Mouse (Mus musculus): Measurements from ENCODE around the gene Hnrnpdl. TPM values are rescaled to one million over a fixed set of nuclear protein-coding genes. Genes with fewer than 3 reads are reported as not detected.

The Hnrnpdl gene
- total RNA-seq, 2 experiments from 2014 or later: 60.2 to 70.6 TPM

GRCm38 (mm10) chr5:100007040-100007375 lies 32.5 kb downstream of the Hnrnpdl start:
- DNase-seq: no peak
- intact Hi-C loops (cut with DNase I): no loop called here

- no peak for DNase-seq
- intact Hi-C loops (cut with DNase I): no loop called here
These were observed 33.0 kb downstream of the Hnrnpdl start for GRCm38 (mm10) chr5:100006324-100007039.

GRCm38 (mm10) chr5:100005896-100006295 lies 33.6 kb downstream of the Hnrnpdl start:
- DNase-seq: no peak
- intact Hi-C loops (cut with DNase I): no loop called here

- intact Hi-C loops (cut with DNase I): no loop called here
- DNase-seq: no peak
These were observed 34.0 kb downstream of the Hnrnpdl start for GRCm38 (mm10) chr5:100005431-100005830.

GRCm38 (mm10) chr5:100003895-100004294 lies 35.6 kb downstream of the Hnrnpdl start:
- intact Hi-C loops (cut with DNase I): no loop called here
- no peak for DNase-seq

GRCm38 (mm10) chr5:100000500-100000899 lies 39.0 kb downstream of the Hnrnpdl start:
- DNase-seq: no peak
- intact Hi-C loops (cut with DNase I): no loop called here

GRCm38 (mm10) chr5:100000048-100000447 lies 39.4 kb downstream of the Hnrnpdl start:
- DNase-seq: no peak
- intact Hi-C loops (cut with DNase I): no loop called here

- intact Hi-C loops (cut with DNase I): no loop called here
- DNase-seq: no peak
These were observed 44.8 kb downstream of the Hnrnpdl start for GRCm38 (mm10) chr5:99994680-99995079.

GRCm38 (mm10) chr5:99994166-99994565 lies 45.3 kb downstream of the Hnrnpdl start:
- intact Hi-C loops (cut with DNase I): no loop called here

More at GRCm38 (mm10) chr5:99994166-99994565, 45.3 kb downstream of the Hnrnpdl start:
- DNase-seq: no peak

Other genes starting within 250 kb of the Hnrnpdl start
- gene Vamp9, start 133.4 kb downstream of the Hnrnpdl start, total RNA-seq (2021): not detected
- 10 to 100 TPM; 69.5 to 86.9 TPM for gene Hnrnpd, start 60.7 kb downstream of the Hnrnpdl start, total RNA-seq (2021)
- gene 4930524J08Rik, start 60.6 kb downstream of the Hnrnpdl start, total RNA-seq (2021): under 1 TPM in 1 of 2 experiments, not detected in 1; 0.79 TPM
- 1 to 10 TPM; 6.5 to 8.6 TPM for gene Enoph1, start 321 bp upstream of the Hnrnpdl start, total RNA-seq (2021)
- 1 to 10 TPM; 3.3 to 9.5 TPM for gene Tmem150c, start 120.1 kb upstream of the Hnrnpdl start, total RNA-seq (2021)

Data from heart, postnatal 36 days (tissue).